Mouse (Mus musculus): ENCODE results near the gene Zfhx3.
A peak's percentile ranks its signal among the peaks of the same experiment; 100 is the strongest.

The Zfhx3 gene

GRCm38 (mm10) chr8:108241041-108241690, 298.7 kb downstream of the Zfhx3 start:
- DNase-seq (ENCODE audit: low spot score), result no peak

- DNase-seq (ENCODE audit: low spot score), result no peak
Measured at GRCm38 (mm10) chr8:108243270-108243669, 300.8 kb downstream of the Zfhx3 start.

GRCm38 (mm10) chr8:108244636-108245494, 302.4 kb downstream of the Zfhx3 start:
- no peak for DNase-seq (ENCODE audit: low spot score)

GRCm38 (mm10) chr8:108245575-108245974, 303.1 kb downstream of the Zfhx3 start:
- DNase-seq (ENCODE audit: low spot score), result no peak

- DNase-seq (ENCODE audit: low spot score), result no peak
Measured at GRCm38 (mm10) chr8:108246035-108246933, 303.8 kb downstream of the Zfhx3 start.

GRCm38 (mm10) chr8:108246934-108247417, 304.5 kb downstream of the Zfhx3 start:
- no peak for DNase-seq (ENCODE audit: low spot score)

- DNase-seq (ENCODE audit: low spot score), result no peak
Measured at GRCm38 (mm10) chr8:108264593-108265160, 322.2 kb downstream of the Zfhx3 start.

GRCm38 (mm10) chr8:108277960-108278359, 335.5 kb downstream of the Zfhx3 start:
- peak; percentile 1 for DNase-seq (ENCODE audit: low spot score)

GRCm38 (mm10) chr8:108281981-108282380, 339.5 kb downstream of the Zfhx3 start:
- DNase-seq (ENCODE audit: low spot score), result no peak

GRCm38 (mm10) chr8:108286117-108286516, 343.7 kb downstream of the Zfhx3 start:
- no peak for DNase-seq (ENCODE audit: low spot score)

- no peak for DNase-seq (ENCODE audit: low spot score)
Measured at GRCm38 (mm10) chr8:108300964-108301615, 358.6 kb downstream of the Zfhx3 start.

GRCm38 (mm10) chr8:108301654-108302053, 359.2 kb downstream of the Zfhx3 start:
- DNase-seq (ENCODE audit: low spot score), result no peak

GRCm38 (mm10) chr8:108305368-108305767, 362.9 kb downstream of the Zfhx3 start:
- DNase-seq (ENCODE audit: low spot score), result no peak

- DNase-seq (ENCODE audit: low spot score), result no peak
Measured at GRCm38 (mm10) chr8:108309525-108310246, 367.2 kb downstream of the Zfhx3 start.

- DNase-seq (ENCODE audit: low spot score), result no peak
Measured at GRCm38 (mm10) chr8:108315046-108315445, 372.6 kb downstream of the Zfhx3 start.

GRCm38 (mm10) chr8:108317532-108318093, 375.2 kb downstream of the Zfhx3 start:
- no peak for DNase-seq (ENCODE audit: low spot score)

- DNase-seq (ENCODE audit: low spot score), result peak; percentile 30
Measured at GRCm38 (mm10) chr8:108327711-108328110, 385.3 kb downstream of the Zfhx3 start.

- no peak for DNase-seq (ENCODE audit: low spot score)
Measured at GRCm38 (mm10) chr8:108348352-108348751, 405.9 kb downstream of the Zfhx3 start.

- DNase-seq (ENCODE audit: low spot score), result no peak
Measured at GRCm38 (mm10) chr8:108348776-108349175, 406.3 kb downstream of the Zfhx3 start.

GRCm38 (mm10) chr8:108355119-108355777, 412.8 kb downstream of the Zfhx3 start:
- DNase-seq (ENCODE audit: low spot score), result no peak

All from lung, postnatal 25 days (tissue).